Mouse (Mus musculus) forebrain, embryonic 15.5 days (tissue): ENCODE data around the gene Ano5. TPM values are rescaled to one million over a fixed set of nuclear protein-coding genes. Genes with fewer than 3 reads are reported as not detected.
A peak's percentile ranks its signal among the peaks of the same experiment; 100 is the strongest.

Experiments
- ATAC-seq: fragments of 200-750 bp; cut with Nextera tagmentation; replicated peaks from 2 replicates; pipeline ENCODE4 v1.8.0; 2017; ENCODE audit warnings: mild to moderate bottlenecking, moderate TSS enrichment, moderate library complexity
- H3K27ac ChIP-seq: fragments of 300-500 bp; sonication (generic); replicated peaks from 2 replicates; pipeline ENCODE4 v1.5.1; 2015; ENCODE audit warnings: mild to moderate bottlenecking, inconsistent platforms
- H3K27me3 ChIP-seq: fragments of 300-500 bp; sonication (generic); 2 replicates; pipeline ENCODE4 v1.6.1; 2015; ENCODE audit warnings: inconsistent platforms
- H3K36me3 ChIP-seq: fragments of 300-500 bp; sonication (generic); 2 replicates; pipeline ENCODE4 v1.6.1; 2015; ENCODE audit warnings: mild to moderate bottlenecking, inconsistent platforms
- H3K4me1 ChIP-seq: fragments of 300-500 bp; sonication (generic); 2 replicates; pipeline ENCODE4 v1.6.1; 2015; ENCODE audit warnings: inconsistent platforms
- H3K4me2 ChIP-seq: fragments of 300-500 bp; sonication (generic); replicated peaks from 2 replicates; pipeline ENCODE4 v1.6.1; 2015; ENCODE audit warnings: mild to moderate bottlenecking, inconsistent platforms
- H3K4me3 ChIP-seq: fragments of 300-500 bp; sonication (generic); 2 replicates; pipeline ENCODE4 v1.5.1; 2015; ENCODE audit warnings: mild to moderate bottlenecking, inconsistent platforms
- H3K9ac ChIP-seq: fragments of 300-500 bp; sonication (generic); replicated peaks from 2 replicates; pipeline ENCODE4 v1.6.1; 2015; ENCODE audit warnings: mild to moderate bottlenecking, inconsistent platforms
- H3K9me3 ChIP-seq: fragments of 300-500 bp; sonication (generic); 2 replicates; pipeline ENCODE4 v1.6.1; 2016; ENCODE audit warnings: inconsistent platforms
- WGBS: fragments of 180-500 bp; shearing (Covaris S2); methylation state at CpG from one replicate; pipeline ENCODE4 v1.1.7; 2015; ENCODE audit warnings: mixed read lengths; 5-methylcytosine and 5-hydroxymethylcytosine counted together
- polyA plus RNA-seq: library from polyadenylated mRNA; unstranded; fragments of >200 nt; fragmentation: Nextera tagmentation; extraction: Ambion mirVana; gene quantifications from 2 replicates; pipeline ENCODE4 v1.2.1, GENCODE M21; 2015

Ano5 gene
- polyA plus RNA-seq, 1 experiment from 2014 or later: 0.46 TPM

- Histone ChIP-seq H3K4me2 (peak overlapping the region; percentile 29), H3K36me3 (no peaks in the 10 kb centered on the region), H3K4me1 (peaks cover 28% of the 10 kb centered on the region), H3K27ac (peak overlapping the region; percentile 39), H3K9me3 (no peaks in the 10 kb centered on the region), H3K27me3 (0 out of 2 replicates have a peak, but pooled peaks cover 5% of the 10 kb centered on the region), H3K9ac (peak overlapping the region; percentile 11), H3K4me3 (peak overlapping the region; percentile 9)
- WGBS: 48% methylated on average over 3 of the region's 3 CpGs
- ATAC-seq: no peak
Observed at GRCm38 (mm10) chr7:51631171-51631570, 120.3 kb downstream of the Ano5 start.

DNA sequence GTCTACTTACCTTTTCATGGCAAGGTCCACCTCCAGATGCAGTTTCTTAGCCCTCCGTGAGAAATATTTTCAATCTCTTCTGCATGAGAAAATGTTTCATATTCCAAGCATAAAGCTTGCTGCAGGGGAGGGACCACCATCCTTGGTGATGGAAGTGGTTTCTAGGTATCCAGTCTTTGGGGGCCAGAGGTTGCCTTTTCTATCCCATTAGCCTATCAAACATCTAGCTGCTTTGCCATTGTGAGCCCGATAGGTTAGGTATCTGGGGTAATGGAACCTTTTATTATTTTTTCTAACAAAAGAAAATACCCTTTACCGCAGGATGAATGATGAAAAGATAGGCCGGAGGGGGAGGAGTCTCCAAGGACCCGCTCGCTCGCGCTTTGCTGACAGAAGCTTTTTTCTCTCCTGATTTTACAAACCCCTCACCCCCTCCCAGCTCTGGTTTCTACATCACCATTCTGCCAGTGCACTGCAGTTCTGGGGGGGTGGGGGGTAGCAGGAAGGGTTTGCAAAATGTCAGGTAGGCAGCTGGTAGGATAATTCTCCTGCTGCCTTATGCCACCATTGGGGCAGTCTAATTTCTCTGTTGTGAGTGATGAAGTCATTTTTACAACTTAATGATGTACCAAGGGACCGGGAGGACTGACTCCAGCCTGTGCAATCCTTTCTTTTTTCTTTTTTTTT is 121.9 kb downstream of the Ano5 start:
- Histone ChIP-seq H3K9me3 (no peaks in the 10 kb centered on the region), H3K9ac (peak overlapping the region; percentile 38), H3K4me1 (peaks cover 17% of the 10 kb centered on the region), H3K27ac (peak overlapping the region; percentile 83), H3K27me3 (0 out of 2 replicates have a peak, but pooled peaks cover 4% of the 10 kb centered on the region), H3K36me3 (no peaks in the 10 kb centered on the region), H3K4me2 (peak overlapping the region; percentile 39), H3K4me3 (peak overlapping the region; percentile 5; the same call in 1 of the 2 replicates)
- 6% methylated on average over 9 of the region's 9 CpGs for WGBS
- ATAC-seq: peak; percentile 77

- ATAC-seq: peak; percentile 61
- Histone ChIP-seq H3K27me3 (no peaks in the 10 kb centered on the region), H3K4me3 (0 out of 2 replicates have a peak overlapping the region, but pooled peaks have one; percentile 5), H3K27ac (peak overlapping the region; percentile 83), H3K4me2 (peak overlapping the region; percentile 39), H3K9me3 (no peaks in the 10 kb centered on the region), H3K4me1 (peaks cover 14% of the 10 kb centered on the region), H3K9ac (0 out of 2 replicates have a peak overlapping the region, but pooled peaks have one; percentile 7), H3K36me3 (no peaks in the 10 kb centered on the region)
- 2% methylated on average over 7 of the region's 7 CpGs for WGBS
Observed at GRCm38 (mm10) chr7:51633230-51633844, 122.5 kb downstream of the Ano5 start.

Other genes starting within 250 kb of the Ano5 start
- 44.8 and 46.1 TPM in 2 replicates for gene Slc17a6, start 111.0 kb downstream of the Ano5 start, polyA plus RNA-seq